Mouse (Mus musculus): ENCODE results near the gene Ccr6.
"Not testable (repeated sequence)": the region's sequence is repeated elsewhere in the genome, so short reads cannot be mapped to it uniquely, and the experiment has no call there.

Gene Ccr6

GRCm38 (mm10) chr17:8235743-8236142, at the start of gene Ccr6:
Ccr6 (plus strand) TSS chr17:8236043.
- DNase-seq (ENCODE audit: low spot score in 2 of 2) = no peak

GRCm38 (mm10) chr17:8193678-8194077, 42.2 kb upstream of the Ccr6 start:
- no peak for DNase-seq (ENCODE audit: low spot score in 2 of 2)

- DNase-seq (ENCODE audit: low spot score in 2 of 2) = no peak
Observed at GRCm38 (mm10) chr17:8195685-8196376, 40.0 kb upstream of the Ccr6 start.

GRCm38 (mm10) chr17:8197652-8198051, 38.2 kb upstream of the Ccr6 start:
- no peak for DNase-seq (ENCODE audit: low spot score in 2 of 2)

GRCm38 (mm10) chr17:8199067-8199935, 36.5 kb upstream of the Ccr6 start:
- no peak for DNase-seq (ENCODE audit: low spot score in 2 of 2)

GRCm38 (mm10) chr17:8199936-8200330, 35.9 kb upstream of the Ccr6 start:
- DNase-seq (ENCODE audit: low spot score in 2 of 2) = no peak

- DNase-seq (ENCODE audit: low spot score in 2 of 2) = no peak
Observed at GRCm38 (mm10) chr17:8203487-8203886, 32.4 kb upstream of the Ccr6 start.

- not testable (repeated sequence) for DNase-seq (ENCODE audit: low spot score in 2 of 2)
Observed at GRCm38 (mm10) chr17:8205221-8205631, 30.6 kb upstream of the Ccr6 start.

- no peak for DNase-seq (ENCODE audit: low spot score in 2 of 2)
Observed at GRCm38 (mm10) chr17:8206691-8207090, 29.2 kb upstream of the Ccr6 start.

GRCm38 (mm10) chr17:8209696-8210095, 26.1 kb upstream of the Ccr6 start:
- DNase-seq (ENCODE audit: low spot score in 2 of 2) = no peak

GRCm38 (mm10) chr17:8210170-8210569, 25.7 kb upstream of the Ccr6 start:
- no peak for DNase-seq (ENCODE audit: low spot score in 2 of 2)

GRCm38 (mm10) chr17:8210675-8211074, 25.2 kb upstream of the Ccr6 start:
- DNase-seq (ENCODE audit: low spot score in 2 of 2) = no peak

- DNase-seq (ENCODE audit: low spot score in 2 of 2) = no peak
Observed at GRCm38 (mm10) chr17:8211399-8211798, 24.4 kb upstream of the Ccr6 start.

- no peak for DNase-seq (ENCODE audit: low spot score in 2 of 2)
Observed at GRCm38 (mm10) chr17:8214369-8214768, 21.5 kb upstream of the Ccr6 start.

- no peak for DNase-seq (ENCODE audit: low spot score in 2 of 2)
Observed at GRCm38 (mm10) chr17:8215016-8215745, 20.7 kb upstream of the Ccr6 start.

- no peak for DNase-seq (ENCODE audit: low spot score in 2 of 2)
Observed at GRCm38 (mm10) chr17:8223225-8223624, 12.6 kb upstream of the Ccr6 start.

- DNase-seq (ENCODE audit: low spot score in 2 of 2) = no peak
Observed at GRCm38 (mm10) chr17:8224072-8224471, 11.8 kb upstream of the Ccr6 start.

GRCm38 (mm10) chr17:8225166-8225565, 10.7 kb upstream of the Ccr6 start:
- DNase-seq (ENCODE audit: low spot score in 2 of 2) = no peak

GRCm38 (mm10) chr17:8225746-8226145, 10.1 kb upstream of the Ccr6 start:
- DNase-seq (ENCODE audit: low spot score in 2 of 2) = no peak

GRCm38 (mm10) chr17:8228622-8229021, 7.2 kb upstream of the Ccr6 start:
- DNase-seq (ENCODE audit: low spot score in 2 of 2) = no peak

- DNase-seq (ENCODE audit: low spot score in 2 of 2) = no peak
Observed at GRCm38 (mm10) chr17:8229607-8230006, 6.2 kb upstream of the Ccr6 start.

- DNase-seq (ENCODE audit: low spot score in 2 of 2) = peak; percentile 27 to 60
Observed at GRCm38 (mm10) chr17:8232089-8232488, 3.8 kb upstream of the Ccr6 start.

Measured in frontal cortex, postnatal 14 days (tissue).